Mouse (Mus musculus): ENCODE data around the gene Thnsl1.

Gene Thnsl1

DNA sequence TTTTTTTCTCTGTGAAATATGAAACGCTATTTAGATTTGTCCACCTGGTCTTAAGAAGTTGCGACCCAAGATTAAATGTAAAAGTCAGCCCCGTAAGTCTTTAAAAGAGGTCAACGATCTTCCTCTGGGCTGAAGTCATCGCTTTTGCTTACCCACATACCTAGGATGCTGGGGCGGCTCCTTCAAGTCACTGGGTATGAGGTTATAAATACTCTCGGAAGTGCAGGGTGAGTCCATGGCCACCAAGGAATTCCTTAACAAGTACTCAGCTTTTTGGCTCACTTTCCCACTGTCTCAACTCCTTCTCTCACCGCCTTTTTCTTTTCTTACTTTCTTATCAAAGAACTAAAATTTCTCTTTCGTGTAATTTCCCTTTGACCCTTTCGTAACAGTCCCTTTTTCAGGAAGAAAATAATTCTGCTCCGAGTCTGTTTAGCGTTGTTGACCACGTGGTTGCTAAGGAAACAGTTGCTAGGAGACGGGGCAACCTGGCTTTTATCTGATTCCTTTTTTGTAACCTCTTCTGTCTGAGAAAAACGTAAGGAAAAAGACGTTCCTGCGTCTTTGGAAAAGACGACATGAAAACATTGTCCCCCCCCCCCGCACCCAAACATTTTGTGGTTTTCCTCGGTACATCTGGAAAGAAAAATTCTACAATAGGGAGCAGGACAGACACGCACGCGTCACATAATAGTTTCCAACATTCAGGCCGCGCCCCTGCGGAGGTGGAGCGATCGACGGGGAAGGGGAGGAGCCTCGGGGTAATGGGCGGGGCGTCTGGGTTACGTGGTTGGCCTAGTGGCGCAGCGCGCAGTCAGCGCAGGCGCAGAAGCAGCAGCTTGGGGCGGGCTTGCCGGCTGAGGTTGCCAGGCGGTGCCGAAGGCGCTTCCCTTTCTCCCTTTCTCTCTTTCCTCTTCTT is at the start of gene Thnsl1, which contains the start of gene Enkur:
TSS of gene Thnsl1 (plus strand) at position 813 of the 919 bp plus-strand sequence.
TSS of gene Enkur (minus strand) at position 454 of the 919 bp plus-strand sequence.
- DNase-seq (ENCODE audit: low read depth, low spot score), result peak; percentile 97

DNA sequence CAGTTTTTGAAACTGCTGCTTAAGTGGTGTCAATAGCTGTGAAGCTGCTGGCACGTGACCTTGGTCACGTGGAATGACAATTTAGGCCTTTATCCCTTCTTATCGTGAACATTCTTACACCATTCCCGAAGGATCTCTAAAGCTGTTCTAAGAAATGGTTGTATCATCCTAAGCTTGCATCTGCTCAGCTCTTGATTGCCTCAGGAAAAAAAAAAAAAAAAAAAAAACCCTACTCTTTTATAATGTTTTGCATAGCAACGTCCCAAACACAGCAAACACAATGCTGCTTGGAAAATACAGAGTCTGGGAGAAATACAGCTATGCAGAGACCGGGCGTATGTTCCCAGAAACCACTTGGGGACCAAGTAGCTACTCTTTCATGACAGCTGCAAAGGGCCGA is 41.2 kb upstream of the Thnsl1 start:
- DNase-seq (ENCODE audit: low read depth, low spot score), result no peak

DNA sequence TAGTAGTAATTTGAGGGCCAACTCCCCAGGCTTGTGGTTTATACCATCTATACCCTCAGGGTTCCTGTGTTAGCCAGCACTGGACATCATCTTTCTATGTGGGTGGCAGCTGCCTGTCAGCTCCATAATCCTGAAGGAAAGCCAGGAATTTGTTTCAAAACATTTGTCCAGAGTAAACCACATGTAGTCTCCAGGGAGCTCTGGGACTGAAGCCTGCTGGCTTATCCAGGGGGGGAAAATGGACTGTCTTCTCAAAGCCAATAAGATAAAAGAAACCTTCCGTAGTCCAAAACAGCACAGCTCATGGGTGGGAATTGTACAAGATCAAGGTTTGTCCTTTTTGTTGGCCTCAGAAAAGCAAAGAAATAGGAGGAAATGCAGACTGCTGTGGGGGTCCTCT is 37.6 kb upstream of the Thnsl1 start:
- no peak for DNase-seq (ENCODE audit: low read depth, low spot score)

GRCm38 (mm10) chr2:21172797-21173196 is 32.7 kb upstream of the Thnsl1 start:
- DNase-seq (ENCODE audit: low read depth, low spot score), result no peak

- DNase-seq (ENCODE audit: low read depth, low spot score), result peak; percentile 58
Measured at GRCm38 (mm10) chr2:21179136-21179535, 26.4 kb upstream of the Thnsl1 start.

DNA sequence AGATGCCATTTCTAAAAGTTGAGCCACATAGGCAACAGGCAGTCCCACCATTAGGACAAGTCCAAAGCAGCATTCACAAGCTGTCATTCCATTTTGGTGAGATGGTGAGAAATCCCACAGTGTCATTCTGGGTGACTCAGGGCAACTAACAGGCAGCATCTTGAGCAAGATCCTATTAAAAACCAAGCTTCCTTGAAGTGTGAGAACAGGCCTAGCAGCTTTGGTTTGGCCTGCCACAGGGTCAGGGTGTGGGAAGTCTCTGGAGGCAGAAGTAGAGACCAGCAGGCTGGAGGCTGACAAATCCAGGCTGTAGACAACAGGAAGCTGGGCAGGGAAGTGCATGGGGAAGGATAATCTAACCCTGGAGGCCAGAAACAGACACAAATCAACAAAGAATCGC is 22.7 kb upstream of the Thnsl1 start:
- no peak for DNase-seq (ENCODE audit: low read depth, low spot score)

DNA sequence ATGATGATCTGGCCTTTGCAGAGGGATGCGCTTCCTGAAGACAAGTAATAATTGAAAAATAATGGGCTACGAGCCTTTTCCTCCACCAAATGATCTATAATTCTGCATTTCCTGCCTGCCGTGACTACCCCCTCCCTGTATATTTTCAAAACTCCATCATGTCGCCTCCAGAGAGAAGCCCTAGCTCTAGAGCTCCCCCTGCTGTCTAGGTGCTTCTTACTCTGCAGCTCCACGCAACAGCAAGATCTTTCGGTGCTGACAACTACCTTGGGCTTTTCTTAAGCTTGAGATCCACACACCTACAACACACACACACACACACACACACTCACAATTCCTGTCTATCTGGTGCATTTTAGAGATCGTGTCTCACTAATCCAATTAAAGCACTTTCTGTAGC is 17.9 kb upstream of the Thnsl1 start:
- DNase-seq (ENCODE audit: low read depth, low spot score), result peak; percentile 71

GRCm38 (mm10) chr2:21188610-21189009 is 16.9 kb upstream of the Thnsl1 start:
- DNase-seq (ENCODE audit: low read depth, low spot score), result no peak

- DNase-seq (ENCODE audit: low read depth, low spot score), result no peak
Measured at GRCm38 (mm10) chr2:21191232-21191631, 14.3 kb upstream of the Thnsl1 start.

- DNase-seq (ENCODE audit: low read depth, low spot score), result no peak
Measured at GRCm38 (mm10) chr2:21195233-21195632, 10.3 kb upstream of the Thnsl1 start.

- no peak for DNase-seq (ENCODE audit: low read depth, low spot score)
Measured at GRCm38 (mm10) chr2:21199051-21199450, 6.5 kb upstream of the Thnsl1 start.

DNA sequence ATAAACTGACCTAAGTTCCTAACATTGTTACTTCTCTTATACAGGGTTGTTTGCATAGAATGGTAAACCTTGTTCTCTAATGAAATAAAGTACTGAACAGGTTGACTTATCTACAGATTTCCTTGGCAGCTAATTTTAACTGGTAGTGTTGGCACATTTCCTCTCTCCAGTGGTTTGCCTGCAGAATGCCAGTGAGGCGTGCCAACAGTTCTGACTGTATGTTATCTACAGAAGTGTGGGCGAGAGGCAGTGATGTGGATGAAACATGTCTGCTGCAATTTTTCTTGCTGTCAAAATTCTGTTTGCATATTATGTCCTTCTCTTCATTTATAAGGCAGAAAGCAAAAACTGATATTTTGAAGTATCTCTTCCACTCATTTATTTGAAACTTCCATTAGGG is 2.8 kb upstream of the Thnsl1 start:
- no peak for DNase-seq (ENCODE audit: low read depth, low spot score)

GRCm38 (mm10) chr2:21205831-21206159 is 271 bp downstream of the Thnsl1 start:
- no peak for DNase-seq (ENCODE audit: low read depth, low spot score)

- no peak for DNase-seq (ENCODE audit: low read depth, low spot score)
Measured at GRCm38 (mm10) chr2:21206278-21206677, 754 bp downstream of the Thnsl1 start.

DNA sequence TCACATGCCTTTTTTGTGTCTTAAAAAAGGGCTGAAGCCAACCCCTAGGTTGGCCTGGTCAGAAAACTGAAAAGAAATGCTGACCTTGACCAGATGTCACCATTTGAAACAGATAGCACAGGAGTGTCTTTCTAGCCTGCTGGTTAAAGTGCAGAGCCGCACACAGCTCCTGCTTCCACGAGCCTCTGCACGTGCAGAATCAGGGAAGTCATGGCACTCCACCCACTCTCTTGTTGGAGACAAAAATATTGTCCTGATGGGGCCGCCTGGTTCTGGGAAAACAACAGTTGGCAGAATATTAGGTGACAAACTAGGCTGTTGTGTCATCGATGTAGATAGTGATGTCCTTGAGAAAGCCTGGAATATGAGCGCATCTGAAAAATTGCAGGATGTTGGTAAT is 5.8 kb downstream of the Thnsl1 start:
- DNase-seq (ENCODE audit: low read depth, low spot score), result no peak

DNA sequence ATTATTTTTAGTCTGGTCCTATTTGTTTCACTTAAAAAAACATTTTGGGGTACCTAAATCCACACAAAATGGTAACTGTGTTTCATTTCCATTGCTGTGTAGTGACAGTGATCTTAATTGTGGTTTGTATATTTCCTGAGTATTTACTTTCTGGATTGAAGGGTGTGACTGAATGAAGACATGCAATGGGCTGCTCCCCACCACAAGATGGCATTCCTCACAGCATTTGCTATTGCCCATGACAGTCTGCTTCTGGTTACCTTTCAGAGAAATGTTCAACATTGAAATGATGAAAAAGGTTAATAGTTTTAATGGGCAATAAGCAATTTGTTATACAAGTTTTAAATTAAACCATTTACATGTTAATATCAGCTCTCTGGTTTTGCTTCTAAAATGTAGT is 8.8 kb downstream of the Thnsl1 start:
- DNase-seq (ENCODE audit: low read depth, low spot score), result no peak

- peak; percentile 35 for DNase-seq (ENCODE audit: low read depth, low spot score)
Measured at GRCm38 (mm10) chr2:21215284-21215683, 9.8 kb downstream of the Thnsl1 start.

GRCm38 (mm10) chr2:21222453-21223384 is 17.2 kb downstream of the Thnsl1 start:
- DNase-seq (ENCODE audit: low read depth, low spot score), result no peak

- no peak for DNase-seq (ENCODE audit: low read depth, low spot score)
Measured at GRCm38 (mm10) chr2:21230276-21230675, 24.8 kb downstream of the Thnsl1 start.

DNA sequence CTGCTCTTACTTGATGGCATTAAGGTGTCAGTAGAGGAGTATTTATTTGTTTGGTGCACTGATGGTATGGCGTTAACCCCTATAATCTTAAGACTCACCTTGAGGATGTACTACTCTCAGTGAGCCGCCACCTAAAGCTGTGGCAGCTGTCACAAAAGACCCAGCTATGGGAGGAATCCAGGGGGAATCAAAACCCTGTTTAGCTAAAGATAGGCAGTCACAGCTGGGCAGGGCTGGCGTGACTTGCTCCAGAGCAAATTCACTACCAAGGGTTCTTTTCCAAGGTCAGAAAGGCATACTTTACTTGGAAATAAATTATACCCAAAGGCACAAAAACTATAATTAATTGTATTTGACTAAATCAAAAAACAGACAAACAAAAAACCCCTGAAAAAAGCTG is 25.6 kb downstream of the Thnsl1 start:
- DNase-seq (ENCODE audit: low read depth, low spot score), result no peak

GRCm38 (mm10) chr2:21234871-21235648 is 29.5 kb downstream of the Thnsl1 start:
- DNase-seq (ENCODE audit: low read depth, low spot score), result no peak
